Mouse (Mus musculus) liver, embryonic 11.5 days (tissue): ENCODE data around the gene Nrbf2. TPM values are rescaled to one million over a fixed set of nuclear protein-coding genes. Genes with fewer than 3 reads are reported as not detected.
A peak's percentile ranks its signal among the peaks of the same experiment; 100 is the strongest.

Experiments used
- ATAC-seq: fragments of 200-750 bp; cut with Nextera tagmentation; replicated peaks from 2 replicates; pipeline ENCODE4 v1.8.0; 2017; ENCODE audit warnings: moderate number of reproducible peaks, mild to moderate bottlenecking, moderate TSS enrichment, moderate library complexity; ENCODE audit not compliant: low FRiP score
- DNase-seq: peaks from one replicate; pipeline ENCODE4 v3.0.0-alpha.2; 2017; ENCODE audit warnings: low spot score
- H3K27ac ChIP-seq: fragments of 300-500 bp; sonication (generic); 2 replicates; pipeline ENCODE4 v1.5.1; 2014; ENCODE audit warnings: mild to moderate bottlenecking, low read depth, low read length, control low read depth
- H3K27me3 ChIP-seq: fragments of 300-500 bp; sonication (generic); replicated peaks from 2 replicates; pipeline ENCODE4 v1.6.1; 2014; ENCODE audit warnings: low read length, mixed read lengths; ENCODE audit not compliant: control insufficient read depth, insufficient read depth
- H3K36me3 ChIP-seq: fragments of 300-500 bp; sonication (generic); 2 replicates; pipeline ENCODE4 v1.6.1; 2014; ENCODE audit warnings: mild to moderate bottlenecking, low read length, moderate library complexity, mixed read lengths; ENCODE audit not compliant: control insufficient read depth, insufficient read depth
- H3K4me1 ChIP-seq: fragments of 300-500 bp; sonication (generic); replicated peaks from 2 replicates; pipeline ENCODE4 v1.6.1; 2014; ENCODE audit warnings: low read length, mixed read lengths; ENCODE audit not compliant: control insufficient read depth, insufficient read depth
- H3K4me2 ChIP-seq: fragments of 300-500 bp; sonication (generic); 2 replicates; pipeline ENCODE4 v1.6.1; 2014; ENCODE audit warnings: mild to moderate bottlenecking, control low read depth, moderate library complexity
- H3K4me3 ChIP-seq: fragments of 300-500 bp; sonication (generic); 2 replicates; pipeline ENCODE4 v1.5.1; 2014; ENCODE audit warnings: low read depth, low read length, control low read depth
- H3K9ac ChIP-seq: fragments of 300-500 bp; sonication (generic); 2 replicates; pipeline ENCODE4 v1.6.1; 2014; ENCODE audit warnings: low read depth, low read length, control low read depth
- H3K9me3 ChIP-seq: fragments of 300-500 bp; sonication (generic); 2 replicates; pipeline ENCODE4 v1.6.1; 2016; ENCODE audit warnings: low read length, inconsistent platforms, mixed read lengths; ENCODE audit not compliant: control insufficient read depth
- WGBS: fragments of 180-500 bp; shearing (Covaris S2); extraction: QIAGEN DNeasy Blood & Tissue Kit; methylation state at CpG from one replicate; pipeline ENCODE4 v1.1.7; 2014; 5-methylcytosine and 5-hydroxymethylcytosine counted together
- polyA plus RNA-seq: library from polyadenylated mRNA; unstranded; fragments of >200 nt; fragmentation: Nextera tagmentation; extraction: Ambion mirVana; gene quantifications from 2 replicates; pipeline ENCODE4 v1.2.1, GENCODE M21; 2014

Nrbf2 gene
- polyA plus RNA-seq, 1 experiment from 2014 or later = 44.0 TPM

DNA sequence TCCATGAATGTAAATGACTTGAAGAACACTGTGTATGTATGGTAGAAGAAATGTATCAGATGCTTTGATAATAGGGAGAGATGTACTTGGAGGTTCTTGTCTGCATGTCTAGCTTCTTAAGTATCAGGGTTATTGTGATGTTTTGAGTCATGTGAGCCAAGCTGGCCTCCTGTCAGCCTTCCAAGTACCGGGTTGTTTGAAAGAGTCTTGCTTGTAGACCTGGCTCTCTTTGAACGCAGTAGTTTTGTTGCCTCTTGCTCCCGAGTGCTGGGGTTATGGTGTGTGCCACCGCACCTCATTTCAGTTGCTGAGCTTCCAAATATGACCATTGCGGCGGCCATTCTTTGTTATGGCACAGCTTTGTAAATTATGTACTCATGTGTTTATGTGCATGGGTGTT, 34.3 kb downstream of the Nrbf2 start:
- DNase-seq (no peak), ATAC-seq (no peak)
- Histone ChIP-seq H3K27me3 (no peaks in the 10 kb centered on the region), H3K9ac (no peak overlapping the region), H3K4me3 (no peak overlapping the region), H3K36me3 (peaks cover 13% of the 10 kb centered on the region), H3K27ac (no peak overlapping the region), H3K4me1 (no peaks in the 10 kb centered on the region), H3K9me3 (no peaks in the 10 kb centered on the region), H3K4me2 (no peak overlapping the region)
- 96% methylated on average over 6 of the region's 6 CpGs for WGBS

DNA sequence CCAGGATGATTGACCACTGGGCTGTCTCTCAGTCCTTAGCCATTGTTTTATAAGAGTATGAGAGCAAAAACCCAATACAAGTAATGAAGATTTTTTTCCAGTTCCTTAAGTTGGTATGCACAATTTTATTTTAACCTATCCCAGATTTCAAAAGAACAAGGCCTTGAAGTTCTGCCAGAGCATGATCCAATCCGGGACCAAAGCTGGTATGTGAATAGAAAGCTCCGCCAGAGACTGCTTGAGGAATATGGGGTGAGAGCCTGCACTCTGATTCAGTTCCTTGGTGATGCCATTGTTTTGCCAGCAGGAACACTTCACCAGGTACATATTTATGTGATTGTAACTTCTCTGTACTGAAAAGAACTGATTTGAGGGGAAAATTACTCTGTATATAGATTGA, 35.6 kb downstream of the Nrbf2 start:
- Histone ChIP-seq H3K4me3 (no peak overlapping the region), H3K4me1 (no peaks in the 10 kb centered on the region), H3K36me3 (peaks cover 13% of the 10 kb centered on the region), H3K27ac (no peak overlapping the region), H3K4me2 (no peak overlapping the region), H3K9me3 (no peaks in the 10 kb centered on the region), H3K27me3 (no peaks in the 10 kb centered on the region), H3K9ac (no peak overlapping the region)
- 88% methylated on average over 2 of the region's 2 CpGs for WGBS
- ATAC-seq (no peak), DNase-seq (no peak)

DNA sequence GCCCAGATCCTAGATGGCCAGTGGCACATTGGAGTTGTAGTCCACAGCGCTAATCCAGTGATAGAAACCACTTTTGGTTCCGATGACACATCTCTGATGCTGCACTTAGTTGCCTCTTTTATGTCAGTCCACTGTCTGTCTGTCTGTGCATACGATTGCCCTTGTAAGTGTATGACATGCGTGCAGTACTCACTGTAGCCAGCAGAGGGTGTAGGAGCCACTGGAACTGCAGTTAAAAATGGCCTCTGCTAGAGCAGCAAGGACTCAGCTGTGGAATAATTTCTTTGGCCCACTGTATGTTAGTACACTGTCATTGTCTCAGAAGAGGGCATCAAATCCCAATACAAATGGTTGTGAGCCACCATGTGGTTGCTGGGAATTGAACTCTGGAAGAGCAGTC, 38.0 kb downstream of the Nrbf2 start:
- H3K36me3 ChIP-seq = peaks cover 17% of the 10 kb centered on the region
- no peak for DNase-seq
- no peak overlapping the region for H3K27ac ChIP-seq

DNA sequence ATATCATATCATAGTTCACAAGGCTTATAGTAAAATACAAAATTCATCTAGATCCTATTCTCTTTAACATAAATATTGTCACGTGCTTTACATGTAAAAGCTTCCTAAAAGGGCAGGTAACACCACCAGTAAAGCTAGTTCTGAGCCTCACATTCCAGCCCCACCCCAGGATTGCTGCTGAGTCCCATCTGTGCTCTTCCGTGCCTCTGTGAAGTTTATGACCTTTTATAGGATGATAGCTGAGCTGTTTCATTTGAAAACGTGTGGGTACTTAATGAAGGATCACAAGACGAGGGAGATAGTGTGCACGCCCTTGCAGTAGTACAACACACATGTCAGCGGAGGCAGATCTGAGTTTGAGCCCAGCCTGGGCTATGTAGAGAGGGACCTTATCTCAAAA, 54.7 kb downstream of the Nrbf2 start:
- Histone ChIP-seq H3K9ac (no peak overlapping the region), H3K27ac (no peak overlapping the region), H3K9me3 (no peaks in the 10 kb centered on the region), H3K4me2 (no peak overlapping the region), H3K4me3 (no peak overlapping the region), H3K4me1 (no peaks in the 10 kb centered on the region), H3K27me3 (no peaks in the 10 kb centered on the region), H3K36me3 (peaks cover 22% of the 10 kb centered on the region)
- 76% methylated on average over 6 of the region's 6 CpGs for WGBS
- DNase-seq = no peak
- ATAC-seq = no peak

More for the DNA sequence above, 38.0 kb downstream of the Nrbf2 start:
- Histone ChIP-seq H3K4me3 (no peak overlapping the region), H3K9ac (no peak overlapping the region), H3K27me3 (no peaks in the 10 kb centered on the region), H3K9me3 (no peaks in the 10 kb centered on the region), H3K4me2 (no peak overlapping the region), H3K4me1 (no peaks in the 10 kb centered on the region)
- 0 out of 2 replicates have a peak, but pooled peaks have one; percentile 10 for ATAC-seq
- WGBS = 91% methylated on average over 4 of the region's 4 CpGs

DNA sequence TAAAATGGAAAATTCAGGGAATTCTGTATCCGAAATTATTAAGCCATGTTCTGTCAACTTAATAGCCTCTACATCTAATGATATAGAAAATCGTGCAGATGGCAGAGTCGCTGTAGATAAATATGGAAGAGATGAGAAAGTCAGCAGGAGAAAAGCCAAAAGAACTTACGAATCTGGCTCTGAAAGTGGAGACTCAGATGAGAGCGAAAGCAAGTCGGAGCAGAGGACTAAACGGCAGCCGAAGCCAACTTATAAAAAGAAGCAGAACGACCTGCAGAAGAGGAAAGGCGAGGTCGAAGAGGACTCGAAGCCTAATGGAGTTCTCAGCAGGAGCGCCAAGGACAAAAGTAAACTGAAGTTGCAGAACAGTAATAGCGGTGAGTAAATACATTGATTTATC, 58.6 kb downstream of the Nrbf2 start:
- ATAC-seq = no peak
- 86% methylated on average over 14 of the region's 14 CpGs for WGBS
- no peak overlapping the region for H3K9ac ChIP-seq
- no peaks in the 10 kb centered on the region for H3K4me1 ChIP-seq
- H3K27me3 ChIP-seq = no peaks in the 10 kb centered on the region
- H3K27ac ChIP-seq = no peak overlapping the region
- no peak for DNase-seq
- H3K9me3 ChIP-seq = no peaks in the 10 kb centered on the region
- H3K36me3 ChIP-seq = peaks cover 20% of the 10 kb centered on the region
- H3K4me3 ChIP-seq = no peak overlapping the region
- H3K4me2 ChIP-seq = no peak overlapping the region

DNA sequence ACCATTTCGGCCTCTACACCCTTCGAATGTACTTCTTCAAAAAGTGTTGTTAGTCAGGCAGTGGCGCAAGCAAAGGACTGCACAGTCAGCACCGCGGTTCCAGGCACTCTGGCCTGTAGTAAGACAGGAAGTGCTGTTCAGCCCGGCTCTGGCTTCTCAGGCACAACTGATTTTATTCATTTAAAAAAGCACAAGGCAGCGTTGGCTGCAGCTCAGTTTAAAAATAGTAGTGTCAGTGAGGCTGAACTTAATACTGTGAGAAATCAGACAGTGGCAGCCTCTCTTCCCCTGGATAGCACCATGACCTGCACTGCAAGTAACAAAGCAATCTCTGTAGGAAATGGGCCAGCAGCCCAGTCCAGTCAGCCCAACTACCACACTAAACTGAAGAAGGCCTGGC, 59.0 kb downstream of the Nrbf2 start:
- H3K27ac ChIP-seq = no peak overlapping the region
- H3K4me2 ChIP-seq = no peak overlapping the region
- no peak overlapping the region for H3K4me3 ChIP-seq
- no peak for ATAC-seq
- H3K9ac ChIP-seq = no peak overlapping the region
- DNase-seq = no peak
- H3K36me3 ChIP-seq = peaks cover 19% of the 10 kb centered on the region
- no peaks in the 10 kb centered on the region for H3K9me3 ChIP-seq
- WGBS = 65% methylated on average over 7 of the region's 7 CpGs
- no peaks in the 10 kb centered on the region for H3K4me1 ChIP-seq
- no peaks in the 10 kb centered on the region for H3K27me3 ChIP-seq

DNA sequence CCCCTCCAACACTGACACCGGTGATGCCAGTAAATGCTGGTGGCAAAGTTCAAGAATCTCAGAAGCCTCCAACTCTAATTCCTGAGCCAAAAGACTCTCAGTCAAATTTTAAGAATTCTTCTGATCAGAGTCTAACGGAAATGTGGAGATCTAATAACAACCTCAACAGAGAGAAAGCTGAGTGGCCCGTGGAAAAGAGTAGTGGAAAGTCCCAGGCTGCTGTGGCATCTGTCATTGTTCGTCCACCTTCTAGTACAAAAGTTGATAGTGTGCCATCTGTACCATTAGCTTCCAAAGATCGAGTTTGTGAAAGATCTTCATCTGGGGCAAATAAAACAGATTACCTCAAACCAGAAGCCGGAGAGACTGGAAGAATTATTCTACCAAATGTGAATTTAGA, 59.6 kb downstream of the Nrbf2 start:
- H3K4me1 ChIP-seq = no peaks in the 10 kb centered on the region

DNA sequence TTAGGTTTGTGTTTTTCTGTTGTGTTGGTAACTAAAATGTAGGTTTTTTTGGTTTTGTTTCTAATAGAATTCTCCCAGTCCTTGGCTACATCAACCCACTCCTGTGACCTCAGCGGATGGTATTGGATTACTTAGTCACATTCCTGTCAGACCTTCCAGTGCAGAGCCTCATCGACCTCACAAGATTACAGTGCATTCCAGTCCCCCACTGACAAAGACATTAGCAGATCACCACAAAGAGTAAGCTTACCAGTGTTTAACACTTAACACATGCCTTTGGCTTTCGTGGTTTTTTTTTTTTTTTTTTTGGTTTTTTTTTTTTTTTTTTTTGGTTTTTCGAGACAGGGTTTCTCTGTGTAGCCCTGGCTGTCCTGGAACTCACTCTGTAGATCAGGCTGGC, 61.2 kb downstream of the Nrbf2 start:
- WGBS = 69% methylated on average over 3 of the region's 4 CpGs
- no peaks in the 10 kb centered on the region for H3K27me3 ChIP-seq
- no peak overlapping the region for H3K4me3 ChIP-seq
- no peaks in the 10 kb centered on the region for H3K9me3 ChIP-seq
- no peaks in the 10 kb centered on the region for H3K4me1 ChIP-seq
- H3K4me2 ChIP-seq = no peak overlapping the region
- no peak for ATAC-seq
- H3K9ac ChIP-seq = no peak overlapping the region
- DNase-seq = no peak
- H3K36me3 ChIP-seq = peaks cover 30% of the 10 kb centered on the region
- no peak overlapping the region for H3K27ac ChIP-seq

More for the DNA sequence above, 59.6 kb downstream of the Nrbf2 start:
- Histone ChIP-seq H3K9me3 (no peaks in the 10 kb centered on the region), H3K4me2 (no peak overlapping the region), H3K36me3 (peaks cover 19% of the 10 kb centered on the region), H3K27ac (no peak overlapping the region), H3K4me3 (no peak overlapping the region), H3K9ac (no peak overlapping the region), H3K27me3 (no peaks in the 10 kb centered on the region)
- DNase-seq (no peak), ATAC-seq (no peak)
- 90% methylated on average over 6 of the region's 6 CpGs for WGBS

DNA sequence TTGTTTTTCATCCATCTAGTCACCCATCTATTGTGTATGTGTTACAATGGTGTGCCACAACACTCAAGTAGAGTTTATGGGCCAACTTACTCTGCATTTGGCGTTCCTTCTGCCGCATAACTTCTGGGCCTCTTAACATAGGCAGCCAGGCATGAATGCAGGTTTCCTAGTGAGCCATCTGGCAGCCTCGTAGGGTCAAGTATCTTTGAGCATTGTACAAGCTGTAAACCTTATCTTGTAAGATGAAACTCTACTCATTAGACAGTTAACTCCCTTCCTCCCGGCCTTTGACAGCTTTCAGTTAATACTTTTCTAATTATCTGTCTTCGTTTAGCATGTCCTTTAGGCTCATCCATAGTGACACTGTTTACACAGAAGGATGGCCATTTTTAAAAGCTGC, 63.8 kb downstream of the Nrbf2 start:
- 56% methylated on average over 5 of the region's 5 CpGs for WGBS
- peaks cover 30% of the 10 kb centered on the region for H3K36me3 ChIP-seq
- ATAC-seq = no peak

More for the DNA sequence above, 63.8 kb downstream of the Nrbf2 start:
- H3K4me2 ChIP-seq = no peak overlapping the region
- H3K27me3 ChIP-seq = no peaks in the 10 kb centered on the region
- no peaks in the 10 kb centered on the region for H3K4me1 ChIP-seq
- no peak overlapping the region for H3K4me3 ChIP-seq
- no peak overlapping the region for H3K27ac ChIP-seq
- H3K9ac ChIP-seq = no peak overlapping the region
- DNase-seq = no peak
- H3K9me3 ChIP-seq = no peaks in the 10 kb centered on the region
